Mouse (Mus musculus): ENCODE results near the gene Nphp4.

The Nphp4 gene

GRCm38 (mm10) chr4:152476427-152477023 is at the start of gene Nphp4:
Gene Nphp4 (plus strand): TSS chr4:152476706.
- DNase-seq (ENCODE audit: low spot score): no peak

GRCm38 (mm10) chr4:152428259-152428658 is 48.2 kb upstream of the Nphp4 start:
- DNase-seq (ENCODE audit: low spot score): no peak

GRCm38 (mm10) chr4:152432308-152432707 is 44.2 kb upstream of the Nphp4 start:
- peak; percentile 22 for DNase-seq (ENCODE audit: low spot score)

- peak; percentile 85 for DNase-seq (ENCODE audit: low spot score)
These were observed 41.7 kb upstream of the Nphp4 start for GRCm38 (mm10) chr4:152434836-152435235.

GRCm38 (mm10) chr4:152435255-152435654 is 41.3 kb upstream of the Nphp4 start:
- peak; percentile 61 for DNase-seq (ENCODE audit: low spot score)

GRCm38 (mm10) chr4:152440882-152441281 is 35.6 kb upstream of the Nphp4 start:
- no peak for DNase-seq (ENCODE audit: low spot score)

- no peak for DNase-seq (ENCODE audit: low spot score)
These were observed 35.0 kb upstream of the Nphp4 start for GRCm38 (mm10) chr4:152441536-152441935.

GRCm38 (mm10) chr4:152446178-152446577 is 30.3 kb upstream of the Nphp4 start:
- DNase-seq (ENCODE audit: low spot score): no peak

GRCm38 (mm10) chr4:152447731-152448665 is 28.5 kb upstream of the Nphp4 start:
- DNase-seq (ENCODE audit: low spot score): no peak

- no peak for DNase-seq (ENCODE audit: low spot score)
These were observed 27.9 kb upstream of the Nphp4 start for GRCm38 (mm10) chr4:152448666-152449018.

- DNase-seq (ENCODE audit: low spot score): no peak
These were observed 25.1 kb upstream of the Nphp4 start for GRCm38 (mm10) chr4:152451371-152451770.

GRCm38 (mm10) chr4:152453079-152453478 is 23.4 kb upstream of the Nphp4 start:
- DNase-seq (ENCODE audit: low spot score): no peak

GRCm38 (mm10) chr4:152454153-152454552 is 22.4 kb upstream of the Nphp4 start:
- no peak for DNase-seq (ENCODE audit: low spot score)

GRCm38 (mm10) chr4:152456609-152457008 is 19.9 kb upstream of the Nphp4 start:
- no peak for DNase-seq (ENCODE audit: low spot score)

- no peak for DNase-seq (ENCODE audit: low spot score)
These were observed 18.8 kb upstream of the Nphp4 start for GRCm38 (mm10) chr4:152457673-152458072.

GRCm38 (mm10) chr4:152462516-152462915 is 14.0 kb upstream of the Nphp4 start:
- DNase-seq (ENCODE audit: low spot score): no peak

GRCm38 (mm10) chr4:152463147-152463546 is 13.4 kb upstream of the Nphp4 start:
- DNase-seq (ENCODE audit: low spot score): no peak

GRCm38 (mm10) chr4:152465116-152465515 is 11.4 kb upstream of the Nphp4 start:
- DNase-seq (ENCODE audit: low spot score): no peak

- DNase-seq (ENCODE audit: low spot score): no peak
These were observed 9.9 kb upstream of the Nphp4 start for GRCm38 (mm10) chr4:152466601-152467000.

GRCm38 (mm10) chr4:152467951-152468350 is 8.6 kb upstream of the Nphp4 start:
- DNase-seq (ENCODE audit: low spot score): no peak

- no peak for DNase-seq (ENCODE audit: low spot score)
These were observed 565 bp upstream of the Nphp4 start for GRCm38 (mm10) chr4:152475941-152476340.

- no peak for DNase-seq (ENCODE audit: low spot score)
These were observed 580 bp downstream of the Nphp4 start for GRCm38 (mm10) chr4:152477106-152477465.

- DNase-seq (ENCODE audit: low spot score): peak; percentile 99
These were observed 1.1 kb downstream of the Nphp4 start, which contains the start of gene Kcnab2 for GRCm38 (mm10) chr4:152477466-152478223. Gene Kcnab2 (minus strand): TSS chr4:152477871.

Measured in ovary, postnatal 14 days (tissue).